In genomic region chr19:40400426-40401030, GRCm38 (mm10) we compare ENCODE assay signal across 12 mouse cellular contexts.
DNase-seq lines count a peak whose midpoint lies in the region; ATAC-seq and TF ChIP-seq lines count a peak whose summit lies in the region.
"Had no signal": no experiment of that assay in that cellular context is flagged by ENCODE, and none has a peak within 500 bp of the region (broad histone marks: within the 10 kb centered on the region; RNA-seq: fewer than 3 reads in every experiment).

No protein-coding gene starts in this region.

- H3K4me1 ChIP-seq in kidney, adult 2 months (ENCODE audit: control insufficient read depth, insufficient read depth, low read length): peaks cover 39% of the 10 kb centered on the region
- H3K4me1 ChIP-seq in MEL (ENCODE audit: control insufficient read depth in 1 of 2, insufficient read depth in 2 of 2, low read length in 2 of 2): 0 out of 4 replicates have a peak, but pooled peaks cover 0 to 5% of the 10 kb centered on the region in 2 experiments

- 35% methylated on average over 11 of the region's 11 CpGs for WGBS in kidney, adult 2 months

- H3K4me3 ChIP-seq in kidney, adult 2 months (ENCODE audit: insufficient read depth, low read depth, low read length): no peak overlapping the region
- no peak overlapping the region for H3K4me3 ChIP-seq in MEL (ENCODE audit: control insufficient read depth in 1 of 2, insufficient read depth in 1 of 2, low read depth in 2 of 2, low read length in 2 of 2)
- H3K4me3 ChIP-seq: erythroblast, embryonic 14.5 days; liver, embryonic 13.5 days; neural tube, embryonic 15.5 days had no signal

- no peak for TF ChIP-seq RAD21 in MEL (IDR thresholded peaks at IDR 0.05; ENCODE audit: low read depth, low read length)

- no peak for TF ChIP-seq POLR2A in kidney, adult 2 months (IDR thresholded peaks at IDR 0.05; ENCODE audit: low read depth, low read length)
- no peak for TF ChIP-seq POLR2A in MEL (IDR thresholded peaks at IDR 0.05; ENCODE audit: control insufficient read depth in 1 of 2, insufficient read depth in 1 of 2, low read depth in 1 of 2, low read length in 2 of 2, poor library complexity in 1 of 2)

- no peaks in the 10 kb centered on the region for H3K9me3 ChIP-seq in MEL (replicated peaks; ENCODE audit: insufficient read depth, low read length)
- H3K9me3 ChIP-seq: liver, embryonic 13.5 days; neural tube, embryonic 15.5 days had no signal

- H3K36me3 ChIP-seq in kidney, adult 2 months (ENCODE audit: control insufficient read depth, insufficient read depth, low read length): no peaks in the 10 kb centered on the region
- H3K36me3 ChIP-seq in MEL (ENCODE audit: control insufficient read depth in 1 of 2, insufficient read depth in 2 of 2, low read length in 2 of 2): no peaks in the 10 kb centered on the region

- no peaks in the 10 kb centered on the region for H3K79me2 ChIP-seq in MEL (ENCODE audit: control insufficient read depth, insufficient read depth, low read length, poor library complexity)

- peak; percentile 42 for DNase-seq in embryo, embryonic 11 days
- no peak for DNase-seq in embryo, embryonic 9.5 days (ENCODE audit: extremely low spot score)
- peak; percentile 75 for DNase-seq in kidney, adult 2 months
- DNase-seq in kidney, postnatal 10 days: no peak
- DNase-seq in MEL (ENCODE audit: low read depth, low spot score): peak; percentile 26
- peak; percentile 39 to 50 for DNase-seq in kidney, postnatal 36 days
- DNase-seq in spleen, postnatal 4 days (ENCODE audit: low spot score in 2 of 2): no peak
- DNase-seq: liver, embryonic 13.5 days; thymus, adult 18-20 months had no signal

- H3K27me3 ChIP-seq in kidney, adult 2 months (replicated peaks; ENCODE audit: control insufficient read depth, insufficient read depth, low read length): no peaks in the 10 kb centered on the region
- H3K27me3 ChIP-seq in MEL (ENCODE audit: control insufficient read depth in 1 of 2, insufficient read depth in 2 of 2, low read length in 2 of 2): no peaks in the 10 kb centered on the region
- H3K27me3 ChIP-seq: liver, embryonic 13.5 days; neural tube, embryonic 15.5 days had no signal

- H3K9ac ChIP-seq in MEL (ENCODE audit: control insufficient read depth, low read depth, low read length, poor library complexity, severe bottlenecking): no peak overlapping the region
- H3K9ac ChIP-seq: liver, embryonic 13.5 days; neural tube, embryonic 15.5 days had no signal

- no peak for TF ChIP-seq CTCF in kidney, adult 2 months (conservative IDR thresholded peaks at IDR 0.05; ENCODE audit: insufficient read depth, insufficient read length, low read depth, low read length)
- TF ChIP-seq CTCF in MEL (IDR thresholded peaks at IDR 0.05 in 2 of 3, conservative IDR thresholded peaks at IDR 0.05 in 1 of 3; ENCODE audit: control insufficient read depth in 1 of 3, insufficient read depth in 1 of 3, low read depth in 2 of 3, low read length in 3 of 3, poor library complexity in 1 of 3, severe bottlenecking in 1 of 3): no peak

- TF ChIP-seq EP300 in MEL (IDR thresholded peaks at IDR 0.05; ENCODE audit: low read depth in 1 of 2, low read length in 2 of 2): no peak

- peak overlapping the region; percentile 13 for H3K27ac ChIP-seq in kidney, adult 2 months (ENCODE audit: insufficient read depth, low read depth, low read length)
- H3K27ac ChIP-seq in MEL (ENCODE audit: control insufficient read depth, low read depth, low read length): no peak overlapping the region
- H3K27ac ChIP-seq: liver, embryonic 13.5 days; neural tube, embryonic 15.5 days had no signal

- ATAC-seq in frontal cortex, adult (ENCODE audit: low TSS enrichment): no peak

TF ChIP-seq in MEL, 35 proteins besides CTCF, POLR2A, EP300 and RAD21:
- TF ChIP-seq CHD1 (IDR thresholded peaks at IDR 0.05; ENCODE audit: low read depth, low read length) (no peak), MAX (IDR thresholded peaks at IDR 0.05; ENCODE audit: low read length) (no peak), MYB (IDR thresholded peaks at IDR 0.05; ENCODE audit: low read depth, low read length) (no peak), E2F4 (IDR thresholded peaks at IDR 0.05; ENCODE audit: borderline replicate concordance, low read depth, low read length) (no peak), MYC (IDR thresholded peaks at IDR 0.05; ENCODE audit: low read depth, low read length) (no peak), SMC3 (IDR thresholded peaks at IDR 0.05; ENCODE audit: low read depth, low read length) (no peak), CHD2 (IDR thresholded peaks at IDR 0.05; ENCODE audit: low read length) (no peak)

Comparison
In these comparisons a context has a peak if more than half of its experiments do, and no peak if none do; other contexts are left out.
1. DNase-seq: peak in embryo, embryonic 11 days (single experiment), kidney, adult 2 months (single experiment), MEL (single experiment) and kidney, postnatal 36 days (2 of 2); none in embryo, embryonic 9.5 days (single experiment), kidney, postnatal 10 days (single experiment) and spleen, postnatal 4 days (0 of 2).